Mouse (Mus musculus): ENCODE data around the gene Zfp933.
"Not testable (repeated sequence)": the region's sequence is repeated elsewhere in the genome, so short reads cannot be mapped to it uniquely, and the experiment has no call there.

The Zfp933 gene

DNA sequence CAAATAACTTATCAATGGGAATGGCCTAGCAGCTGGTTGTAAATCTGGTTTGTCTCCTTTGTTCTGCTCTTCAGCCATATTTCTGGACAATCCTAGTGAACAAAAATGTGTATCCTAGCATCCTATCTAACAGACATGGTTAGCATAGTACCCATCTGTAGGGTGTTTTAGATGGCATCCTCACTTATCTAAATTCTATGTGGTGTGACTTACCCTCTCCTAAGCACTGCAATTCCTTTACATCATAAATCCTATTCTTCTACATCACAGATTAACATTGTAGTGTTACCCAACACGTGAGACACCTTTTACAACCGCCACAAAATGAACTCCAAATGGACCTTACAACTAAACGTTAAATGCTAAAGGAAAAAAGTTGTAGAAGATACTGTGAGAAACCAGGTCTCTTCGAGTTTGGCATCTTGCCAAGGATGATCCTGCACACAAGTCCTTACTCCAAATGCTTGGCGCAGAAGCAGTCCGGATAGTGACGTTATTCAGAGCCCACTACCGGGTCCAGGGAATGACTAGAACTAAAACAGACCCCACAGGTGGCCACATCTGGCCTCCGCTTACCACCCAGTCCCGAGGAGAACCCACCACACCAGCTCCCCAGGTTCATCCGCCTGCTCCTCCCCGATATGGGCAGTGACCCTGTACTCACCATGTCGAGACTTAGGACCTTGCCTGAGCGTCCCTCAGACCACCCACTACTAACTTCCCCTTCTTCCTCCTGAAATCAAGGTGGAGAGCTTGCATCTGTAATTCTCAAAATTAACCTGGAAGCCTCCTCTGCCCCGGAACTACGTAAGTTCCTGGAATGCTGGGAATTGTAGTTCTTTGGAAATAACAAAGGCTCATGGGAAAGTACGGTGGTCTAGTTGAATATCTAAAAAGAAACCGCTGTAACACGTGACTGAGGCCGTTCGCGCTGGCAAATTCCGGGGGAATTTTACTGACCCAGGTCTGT lies at the start of gene Zfp933:
Gene Zfp933 (minus strand): TSS at position 753 of the 970 bp plus-strand sequence.
- DNase-seq: peak; percentile 47

DNA sequence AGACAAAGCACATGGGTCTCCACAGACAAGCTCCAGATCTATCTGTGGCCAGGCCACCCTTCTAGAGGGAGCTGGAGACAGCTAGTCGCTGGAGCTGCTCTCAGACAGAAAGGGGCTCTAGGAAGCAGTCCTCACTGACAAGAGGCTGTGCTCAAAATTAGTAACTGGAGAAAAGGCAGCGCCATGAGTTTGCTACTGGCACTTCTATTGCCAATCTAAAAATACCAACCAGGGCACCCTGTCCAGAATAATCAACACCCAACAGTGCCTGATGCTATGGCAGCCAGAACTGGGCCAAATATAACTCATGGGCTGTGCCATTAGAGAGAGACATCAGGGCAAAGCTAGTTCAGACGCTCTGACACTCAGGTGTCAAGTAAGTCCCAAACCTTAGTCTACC lies 49.2 kb upstream of the Zfp933 start:
- no peak for DNase-seq

DNA sequence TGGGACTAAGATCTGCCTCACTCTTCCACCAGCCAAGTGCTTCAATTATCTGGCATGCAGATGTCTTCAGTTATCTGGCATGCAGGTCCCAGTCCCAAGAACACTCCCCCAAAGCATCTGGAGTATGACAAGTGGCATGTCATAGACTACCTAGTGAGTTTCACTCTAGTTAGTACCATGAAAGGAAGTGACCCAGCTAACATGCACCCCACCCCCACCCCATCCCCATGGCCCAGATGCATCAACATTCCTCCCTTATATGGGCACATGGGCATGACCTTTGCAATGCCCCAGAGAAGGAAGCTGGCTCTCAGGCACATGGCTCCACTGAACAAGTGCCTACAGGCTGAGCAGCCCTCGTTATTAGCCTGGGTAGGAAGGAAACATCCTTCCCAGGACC lies 48.2 kb upstream of the Zfp933 start:
- DNase-seq: no peak

DNA sequence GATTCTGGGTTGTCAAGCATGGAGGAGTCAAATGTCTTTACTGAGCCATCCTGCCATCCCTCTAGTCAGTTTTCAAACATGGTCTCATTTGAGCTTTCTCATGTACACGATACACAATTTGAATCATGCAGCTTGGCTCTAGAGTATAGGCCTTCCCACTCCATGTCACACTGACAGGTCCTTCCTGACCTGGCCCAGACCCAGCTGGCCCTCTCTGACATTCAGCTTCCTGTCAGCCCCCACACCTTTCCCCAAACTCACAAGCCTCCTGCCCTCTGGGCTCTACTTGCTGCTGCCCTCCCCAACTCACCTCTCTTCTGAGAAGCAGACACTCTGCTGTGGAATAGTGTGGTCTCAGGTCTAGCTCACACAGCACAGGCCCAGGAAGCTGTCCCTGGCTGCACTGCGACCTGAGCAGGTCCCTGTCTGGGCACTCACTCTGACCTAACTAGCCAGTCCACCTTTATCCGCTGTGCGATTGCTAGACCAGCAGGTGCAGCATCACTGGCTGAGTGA lies 47.7 kb upstream of the Zfp933 start:
- DNase-seq: no peak

GRCm38 (mm10) chr4:147890341-147890740 lies 42.2 kb upstream of the Zfp933 start:
- DNase-seq: no peak

DNA sequence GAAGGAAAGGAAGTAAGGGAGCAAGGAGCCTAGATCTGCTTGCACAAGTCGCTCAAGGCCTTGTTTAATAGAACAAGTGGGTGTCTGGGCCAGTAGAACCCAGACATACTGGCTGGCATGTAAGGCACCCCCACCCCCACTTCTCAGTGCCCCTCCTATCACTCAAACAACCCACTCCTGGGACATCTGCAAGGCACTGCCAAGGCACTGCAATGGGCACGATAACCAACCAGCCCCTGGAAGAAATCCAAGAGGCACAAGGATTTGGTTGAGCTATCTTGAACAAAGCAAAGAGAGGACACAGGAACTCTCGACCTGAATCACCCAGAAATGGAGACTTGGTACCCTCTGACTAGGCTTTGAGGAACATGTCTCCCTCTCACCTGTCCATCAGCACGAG lies 40.1 kb upstream of the Zfp933 start:
- no peak for DNase-seq

GRCm38 (mm10) chr4:147887277-147887676 lies 39.1 kb upstream of the Zfp933 start:
- DNase-seq: no peak

GRCm38 (mm10) chr4:147886158-147886557 lies 38.0 kb upstream of the Zfp933 start:
- DNase-seq: no peak

- DNase-seq: no peak
Observed at GRCm38 (mm10) chr4:147884138-147884537, 36.0 kb upstream of the Zfp933 start.

- no peak for DNase-seq
Observed at GRCm38 (mm10) chr4:147883041-147883440, 34.9 kb upstream of the Zfp933 start.

DNA sequence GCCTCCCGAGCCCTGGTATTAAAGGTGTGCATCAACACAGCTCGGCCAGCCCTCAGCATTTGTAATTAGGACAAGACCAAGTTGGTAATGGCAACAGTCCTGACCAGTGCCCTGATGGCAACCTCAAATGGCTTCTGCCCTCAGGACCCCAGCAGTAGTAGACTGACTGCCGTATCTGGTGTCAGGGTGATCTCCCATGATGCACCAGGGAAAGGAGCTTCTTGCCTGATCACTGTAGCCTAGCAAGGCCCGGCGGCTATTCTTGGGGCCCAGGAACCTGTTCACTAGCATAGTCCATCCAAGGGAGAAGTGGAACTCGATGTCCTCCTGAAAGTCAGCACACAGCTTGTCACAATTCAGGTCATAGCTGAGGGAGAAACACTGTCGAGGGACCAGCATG lies 33.6 kb upstream of the Zfp933 start:
- DNase-seq: no peak

DNA sequence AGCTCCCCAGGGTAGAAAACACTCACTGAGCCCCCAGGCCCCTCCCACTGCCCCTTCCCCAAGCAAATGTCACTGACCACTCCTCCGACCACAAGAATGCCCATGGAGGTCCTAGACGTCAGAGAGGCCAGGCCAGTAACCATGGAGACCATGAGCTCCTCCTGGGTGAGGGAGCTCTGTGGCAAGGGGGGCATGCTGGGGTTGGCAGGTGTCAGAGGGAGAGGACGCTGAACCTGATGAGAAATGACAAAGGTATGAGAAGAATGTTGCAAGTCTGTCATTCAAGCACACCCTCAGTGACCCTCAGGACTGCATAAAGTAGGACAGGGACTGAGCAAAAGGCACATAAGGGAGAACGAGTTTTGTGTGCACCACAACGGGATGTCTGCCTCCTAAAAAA lies 31.7 kb upstream of the Zfp933 start:
- DNase-seq: no peak

- no peak for DNase-seq
Observed at GRCm38 (mm10) chr4:147879456-147879855, 31.3 kb upstream of the Zfp933 start.

- no peak for DNase-seq
Observed at GRCm38 (mm10) chr4:147878537-147878936, 30.4 kb upstream of the Zfp933 start.

DNA sequence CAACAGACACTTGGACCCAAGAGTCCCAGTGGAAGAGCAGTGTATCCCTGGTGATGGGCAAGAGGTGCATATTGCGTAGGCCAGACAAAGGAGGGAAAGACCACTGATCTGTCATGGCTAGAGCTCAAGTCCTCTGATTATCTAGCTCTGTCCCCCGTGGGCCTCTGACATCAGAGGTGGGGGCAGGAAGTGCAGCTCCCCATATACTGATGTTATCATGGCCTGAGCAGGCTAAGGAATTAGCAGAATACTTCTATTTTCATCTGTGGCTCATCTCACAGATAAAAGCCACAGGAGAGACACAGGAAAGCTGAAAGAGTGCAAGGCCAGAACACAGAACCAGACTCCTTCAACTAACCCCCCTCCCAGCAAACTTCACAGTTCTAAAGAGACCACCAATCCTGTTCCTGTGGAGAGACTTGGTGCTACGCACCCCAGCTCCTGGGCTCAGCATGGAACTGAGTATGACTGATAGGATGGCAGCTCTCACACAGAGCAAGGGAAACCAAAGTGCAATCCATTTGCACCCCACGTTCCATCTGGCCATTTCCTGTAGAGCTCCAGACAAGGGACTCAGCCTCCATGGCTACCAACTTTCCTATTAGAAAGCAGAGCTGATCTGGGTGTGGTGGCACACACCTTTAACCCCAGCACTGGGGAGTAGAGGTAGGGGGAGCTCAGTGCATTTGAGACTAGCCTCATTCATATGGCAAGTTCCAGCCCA lies 27.8 kb upstream of the Zfp933 start:
- DNase-seq: no peak

DNA sequence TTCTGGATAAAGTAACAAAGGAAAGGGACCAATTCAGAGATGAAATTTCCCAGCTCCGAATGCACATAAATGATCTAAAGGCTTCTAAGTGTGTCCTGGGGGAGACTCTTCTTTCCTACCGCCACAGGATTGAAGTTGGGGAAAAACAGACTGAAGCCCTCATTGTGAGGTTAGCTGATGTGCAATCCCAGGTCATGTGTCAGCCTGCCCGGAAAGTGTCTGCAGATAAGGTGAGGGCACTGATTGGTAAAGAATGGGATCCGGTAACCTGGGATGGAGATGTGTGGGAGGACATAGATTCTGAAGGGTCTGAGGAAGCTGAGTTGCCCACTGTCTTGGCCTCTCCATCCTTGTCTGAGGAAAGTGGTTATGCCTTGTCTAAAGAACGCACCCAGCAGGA lies 21.1 kb upstream of the Zfp933 start:
- DNase-seq: no peak

- DNase-seq: peak; percentile 97
Observed at GRCm38 (mm10) chr4:147868450-147869031, 20.4 kb upstream of the Zfp933 start, which contains the start of the genes Miip and Fv1. TSS of gene Miip (minus strand) at chr4:147868816. TSS of gene Fv1 (plus strand) at chr4:147868979.

DNA sequence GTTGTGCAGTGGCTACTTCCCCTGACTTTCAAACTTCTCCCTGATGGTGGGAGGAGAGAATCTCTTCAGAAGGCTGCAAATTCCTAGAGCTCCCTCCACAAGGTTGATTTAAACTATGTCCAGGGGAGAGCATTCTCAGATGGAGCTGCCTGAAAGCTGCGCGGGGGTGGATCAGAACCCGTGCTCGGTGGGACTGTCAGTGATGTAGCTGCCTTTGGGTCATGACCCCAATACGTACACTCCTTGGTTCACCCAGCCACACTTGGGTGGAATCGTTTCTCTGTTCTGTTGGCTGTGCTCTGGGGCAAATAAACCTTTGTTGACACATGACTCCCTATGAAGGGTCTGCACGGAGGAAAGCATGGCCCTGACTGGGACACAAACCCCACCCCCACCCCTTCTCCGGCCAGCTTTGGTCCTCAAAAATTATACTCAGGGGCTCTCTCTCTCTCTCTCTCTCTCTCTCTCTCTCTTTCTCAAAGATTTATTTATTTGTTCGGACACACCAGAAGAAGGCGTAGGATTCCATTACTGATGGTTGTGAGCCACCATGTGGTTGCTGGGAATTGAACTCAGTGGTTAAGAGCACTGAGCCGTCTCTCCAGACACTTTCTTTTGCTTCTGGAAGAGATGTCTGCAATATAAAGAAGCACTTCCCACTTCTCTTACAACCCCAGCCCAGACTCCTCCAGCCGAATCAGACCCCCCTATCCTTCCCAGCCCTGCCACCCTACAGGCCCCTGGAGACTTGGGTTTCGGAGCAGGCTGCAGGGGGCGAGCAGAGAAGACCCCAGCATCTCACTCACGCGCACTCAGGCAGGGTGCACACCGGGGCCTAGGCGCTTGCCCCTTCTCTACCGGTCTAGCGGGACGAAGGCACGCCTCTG lies 19.6 kb upstream of the Zfp933 start:
- DNase-seq: no peak

DNA sequence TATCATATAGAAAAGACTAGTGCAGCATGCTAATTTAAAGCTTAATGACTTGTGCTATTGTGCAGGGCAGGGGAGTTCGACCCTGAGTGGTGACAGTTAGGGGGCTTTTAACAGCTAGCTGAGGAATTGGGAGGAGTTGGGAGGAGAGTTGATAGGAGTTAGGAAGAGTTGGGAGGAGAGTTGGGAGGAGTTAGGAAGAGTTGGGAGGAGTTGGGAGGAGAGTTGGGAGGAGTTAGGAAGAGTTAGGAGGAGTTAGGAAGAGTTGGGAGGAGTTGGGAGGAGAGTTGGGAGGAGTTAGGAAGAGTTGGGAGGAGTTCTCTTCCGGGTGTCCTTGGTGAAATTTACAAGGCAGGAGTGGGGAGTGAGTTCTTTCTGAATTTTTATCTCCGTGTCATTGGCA lies 18.6 kb upstream of the Zfp933 start:
- not testable (repeated sequence) for DNase-seq

GRCm38 (mm10) chr4:147866056-147866455 lies 17.9 kb upstream of the Zfp933 start:
- no peak for DNase-seq

- no peak for DNase-seq
Observed at GRCm38 (mm10) chr4:147865651-147866050, 17.5 kb upstream of the Zfp933 start.

DNA sequence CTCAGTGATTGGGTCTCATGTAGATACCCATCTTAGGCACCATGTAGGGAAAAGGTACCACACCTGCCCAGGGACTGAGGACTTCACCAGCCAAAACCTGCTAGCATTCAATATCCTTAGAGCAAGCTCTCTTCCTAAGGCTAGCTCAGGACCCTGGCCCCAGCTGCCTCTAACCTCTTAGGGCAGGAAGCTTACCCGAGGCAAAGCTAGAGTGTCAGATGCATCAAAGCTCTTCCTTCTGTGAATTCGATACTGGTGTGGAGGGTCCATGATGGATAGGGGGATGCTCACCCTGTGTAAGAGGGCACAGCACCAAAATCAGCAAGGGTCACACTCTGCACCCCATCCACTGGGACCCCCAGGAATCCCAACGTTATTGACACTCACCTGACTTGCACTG lies 13.9 kb upstream of the Zfp933 start:
- no peak for DNase-seq

Data from liver (tissue).